Mouse (Mus musculus): ENCODE results near the gene Azi2. TPM values are rescaled to one million over a fixed set of nuclear protein-coding genes. Genes with fewer than 3 reads are reported as not detected.
A peak's percentile ranks its signal among the peaks of the same experiment; 100 is the strongest.

Gene Azi2
- total RNA-seq, 1 experiment from 2014 or later: 151 TPM

- no peak for ATAC-seq (replicated peaks; ENCODE audit: insufficient number of reproducible peaks, low FRiP score, low TSS enrichment, poor library complexity, severe bottlenecking)
These were observed 31.8 kb downstream of the Azi2 start for GRCm38 (mm10) chr9:118072101-118072500.

- no peak for ATAC-seq (replicated peaks; ENCODE audit: insufficient number of reproducible peaks, low FRiP score, low TSS enrichment, poor library complexity, severe bottlenecking)
These were observed 33.1 kb downstream of the Azi2 start for GRCm38 (mm10) chr9:118073358-118073757.

- peak; percentile 60 for ATAC-seq (replicated peaks; ENCODE audit: insufficient number of reproducible peaks, low FRiP score, low TSS enrichment, poor library complexity, severe bottlenecking)
These were observed 42.5 kb downstream of the Azi2 start for GRCm38 (mm10) chr9:118082575-118083431.

GRCm38 (mm10) chr9:118083834-118084233 lies 43.5 kb downstream of the Azi2 start:
- no peak for ATAC-seq (replicated peaks; ENCODE audit: insufficient number of reproducible peaks, low FRiP score, low TSS enrichment, poor library complexity, severe bottlenecking)

GRCm38 (mm10) chr9:118099395-118099794 lies 59.1 kb downstream of the Azi2 start:
- ATAC-seq (replicated peaks; ENCODE audit: insufficient number of reproducible peaks, low FRiP score, low TSS enrichment, poor library complexity, severe bottlenecking): no peak

- no peak for ATAC-seq (replicated peaks; ENCODE audit: insufficient number of reproducible peaks, low FRiP score, low TSS enrichment, poor library complexity, severe bottlenecking)
These were observed 60.2 kb downstream of the Azi2 start for GRCm38 (mm10) chr9:118100484-118100883.

GRCm38 (mm10) chr9:118101802-118102201 lies 61.5 kb downstream of the Azi2 start:
- no peak for ATAC-seq (replicated peaks; ENCODE audit: insufficient number of reproducible peaks, low FRiP score, low TSS enrichment, poor library complexity, severe bottlenecking)

GRCm38 (mm10) chr9:118108527-118109011 lies 68.3 kb downstream of the Azi2 start:
- ATAC-seq (replicated peaks; ENCODE audit: insufficient number of reproducible peaks, low FRiP score, low TSS enrichment, poor library complexity, severe bottlenecking): no peak

GRCm38 (mm10) chr9:118109697-118110359 lies 69.5 kb downstream of the Azi2 start:
- no peak for ATAC-seq (replicated peaks; ENCODE audit: insufficient number of reproducible peaks, low FRiP score, low TSS enrichment, poor library complexity, severe bottlenecking)

- ATAC-seq (replicated peaks; ENCODE audit: insufficient number of reproducible peaks, low FRiP score, low TSS enrichment, poor library complexity, severe bottlenecking): no peak
These were observed 70.0 kb downstream of the Azi2 start for GRCm38 (mm10) chr9:118110360-118110710.

Other genes with a start within 250 kb of the Azi2 start
- 17.1 to 31.0 TPM (median 22.1 TPM) in 3 replicates for gene Cmc1, start 109.7 kb downstream of the Azi2 start, total RNA-seq (2017)